Mouse (Mus musculus) adrenal gland (tissue): ENCODE results near the gene Morf4l2.
"Not testable (repeated sequence)": the region's sequence is repeated elsewhere in the genome, so short reads cannot be mapped to it uniquely, and the experiment has no call there.

Experiments
- intact Hi-C: fragments of 180-260 bp; cut with DNase I; formaldehyde crosslinking; loops from one replicate; pipeline ENCODE4 v1.15.1; 2025

Morf4l2 gene

GRCm38 (mm10) chrX:136708168-136708681, 35.3 kb downstream of the Morf4l2 start:
- intact Hi-C loops, result no loop called here

DNA sequence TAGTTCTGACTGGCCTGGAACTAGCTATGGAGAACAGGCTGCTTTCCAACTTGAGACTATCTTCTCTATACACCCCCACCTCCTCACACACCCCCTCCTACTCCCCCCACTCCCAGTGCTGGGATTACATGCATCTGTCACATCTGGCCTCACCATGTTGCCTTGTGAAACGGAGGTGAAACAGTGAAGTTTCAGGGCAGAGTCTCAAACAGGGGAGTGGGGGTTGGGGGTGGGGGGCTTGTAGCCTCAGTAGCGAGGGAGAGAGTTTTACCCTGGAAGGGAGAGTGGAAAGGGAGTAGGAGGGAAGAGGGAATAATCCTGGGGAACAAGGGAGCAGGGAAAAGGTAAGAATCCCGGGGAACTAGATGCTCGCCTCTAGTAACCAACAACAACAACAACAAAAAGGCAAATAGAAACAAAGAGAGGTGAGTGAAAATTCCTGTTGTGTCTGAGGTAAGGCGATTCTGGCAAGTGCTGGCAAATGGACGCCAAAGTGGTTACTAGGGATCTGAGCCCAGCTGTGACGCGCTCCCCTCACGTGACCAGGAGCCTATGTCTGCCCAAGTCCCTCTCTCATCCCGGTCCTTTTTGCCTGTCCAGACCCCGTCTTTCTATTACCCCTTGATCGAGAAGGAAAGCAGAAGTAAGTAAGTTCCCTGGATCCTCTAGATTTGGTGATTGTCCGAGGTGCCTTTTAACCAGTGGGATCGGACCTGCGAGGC, 35.9 kb downstream of the Morf4l2 start, which contains the start of gene Tceal1:
TSS of gene Tceal1 (plus strand) at position 537 of the 722 bp plus-strand sequence.
- intact Hi-C loops, result no loop called here

DNA sequence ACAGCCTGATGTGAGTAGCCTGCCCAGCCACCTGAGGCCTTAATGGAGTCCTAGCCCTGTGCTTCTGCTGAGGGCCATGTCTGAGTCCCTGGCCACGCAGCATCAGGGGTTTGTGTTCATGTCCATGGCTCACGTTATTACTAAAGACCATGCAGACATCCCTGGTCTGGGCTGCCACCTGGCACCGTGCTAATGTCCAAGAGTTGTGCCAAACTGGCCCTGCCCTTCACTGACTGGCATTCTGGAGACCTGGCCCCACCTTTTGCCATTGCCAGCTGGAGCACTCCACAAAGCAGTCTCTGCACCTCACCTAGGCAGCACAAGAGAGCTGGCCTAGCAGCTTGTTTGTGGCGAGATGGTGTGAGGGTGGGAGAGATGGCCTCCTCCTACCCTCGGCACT, 50.3 kb downstream of the Morf4l2 start:
- intact Hi-C loops, result no loop called here

- intact Hi-C loops, result no loop called here
Measured at GRCm38 (mm10) chrX:136692294-136692675, 51.2 kb downstream of the Morf4l2 start.

DNA sequence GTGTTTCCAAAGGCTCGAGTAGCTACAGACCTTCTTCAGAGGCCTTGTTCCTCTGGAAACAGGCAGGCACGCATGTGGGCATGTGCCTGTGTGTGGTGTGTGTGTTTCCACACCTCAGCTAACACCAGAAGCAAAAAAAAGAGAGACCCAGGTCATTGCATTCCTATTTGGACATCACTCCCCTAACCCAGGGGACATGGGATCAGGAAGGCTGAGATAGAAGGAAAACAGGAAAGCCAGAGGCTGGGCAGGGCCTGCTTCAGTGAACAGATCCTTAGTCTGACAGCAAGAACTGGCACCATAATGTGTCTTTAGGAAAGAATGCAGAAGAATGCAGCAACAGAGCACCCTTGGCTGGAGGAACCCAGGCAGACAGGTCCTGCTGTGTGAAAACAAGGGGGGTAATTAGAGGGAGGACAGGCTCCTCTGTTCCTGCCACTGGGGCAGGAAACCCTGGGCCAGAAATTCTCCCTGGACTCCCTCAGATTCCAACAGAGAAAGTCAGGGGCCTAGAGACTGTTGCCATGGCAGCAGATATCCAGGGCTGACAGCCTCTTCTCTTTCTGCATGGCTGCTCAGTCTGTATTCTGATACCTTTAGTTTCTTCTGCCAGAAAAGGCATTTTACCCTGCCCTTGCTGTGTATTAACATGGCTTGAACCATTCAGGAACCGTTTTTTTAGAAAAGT, 51.7 kb downstream of the Morf4l2 start:
- intact Hi-C loops, result not testable (repeated sequence)
